In genomic region chr2:83729339-83729738, GRCm38 (mm10) we compare ENCODE assay signal across 7 mouse cellular contexts. TPM values are rescaled to one million over a fixed set of nuclear protein-coding genes. Genes with fewer than 3 reads are reported as not detected.
DNase-seq lines count a peak whose midpoint lies in the region; ATAC-seq and TF ChIP-seq lines count a peak whose summit lies in the region.

No protein-coding gene starts in this region.

- H3K27me3 ChIP-seq in liver, embryonic 11.5 days (replicated peaks; ENCODE audit: control insufficient read depth, insufficient read depth, low read length), result no peaks in the 10 kb centered on the region
- peaks cover 11% of the 10 kb centered on the region for H3K27me3 ChIP-seq in liver, embryonic 12.5 days (replicated peaks)
- H3K27me3 ChIP-seq in heart, embryonic 13.5 days (replicated peaks), result no peaks in the 10 kb centered on the region; the same call in 1 of the 2 replicates
- H3K27me3 ChIP-seq in stomach, embryonic 15.5 days (replicated peaks), result no peaks in the 10 kb centered on the region

- ATAC-seq in liver, embryonic 11.5 days (replicated peaks; ENCODE audit: low FRiP score), result no peak
- ATAC-seq in liver, embryonic 12.5 days, result no peak
- ATAC-seq in heart, embryonic 13.5 days (ENCODE audit: extremely low read depth, insufficient number of reproducible peaks, low FRiP score, low TSS enrichment), result peak; percentile 28; the same call in 1 of the 2 replicates
- ATAC-seq in stomach, embryonic 15.5 days (ENCODE audit: insufficient read depth, low FRiP score, low read depth), result no peak
- ATAC-seq in erythroblast, adult 5-6 weeks (replicated peaks; ENCODE audit: low FRiP score, poor library complexity, severe bottlenecking), result no peak

- H3K9me3 ChIP-seq in liver, embryonic 11.5 days (ENCODE audit: control insufficient read depth, low read length), result no peaks in the 10 kb centered on the region
- H3K9me3 ChIP-seq in liver, embryonic 12.5 days (replicated peaks), result no peaks in the 10 kb centered on the region
- no peaks in the 10 kb centered on the region for H3K9me3 ChIP-seq in heart, embryonic 13.5 days
- no peaks in the 10 kb centered on the region for H3K9me3 ChIP-seq in stomach, embryonic 15.5 days

- peaks cover 3% of the 10 kb centered on the region for H3K4me1 ChIP-seq in liver, embryonic 11.5 days (replicated peaks; ENCODE audit: control insufficient read depth, insufficient read depth, low read length)
- peaks cover 20% of the 10 kb centered on the region for H3K4me1 ChIP-seq in liver, embryonic 12.5 days
- peaks cover 28% of the 10 kb centered on the region for H3K4me1 ChIP-seq in bone marrow macrophage, adult 2 months (ENCODE audit: control insufficient read depth, insufficient read depth, low read length)
- H3K4me1 ChIP-seq in heart, embryonic 13.5 days, result peaks cover 54% of the 10 kb centered on the region
- peaks cover 15% of the 10 kb centered on the region; the same call in 1 of the 2 replicates for H3K4me1 ChIP-seq in stomach, embryonic 15.5 days

- intact Hi-C loops in left cerebral cortex, postnatal 4 days (cut with DNase I), result no loop called here

- no peak overlapping the region for H3K4me2 ChIP-seq in liver, embryonic 11.5 days
- no peak overlapping the region for H3K4me2 ChIP-seq in liver, embryonic 12.5 days
- H3K4me2 ChIP-seq in heart, embryonic 13.5 days, result peak overlapping the region; percentile 32
- 0 out of 2 replicates have a peak overlapping the region, but pooled peaks have one; percentile 5 for H3K4me2 ChIP-seq in stomach, embryonic 15.5 days

- no peak overlapping the region for H3K4me3 ChIP-seq in liver, embryonic 11.5 days (ENCODE audit: low read depth, low read length)
- H3K4me3 ChIP-seq in liver, embryonic 12.5 days, result no peak overlapping the region
- peak overlapping the region; percentile 44 for H3K4me3 ChIP-seq in bone marrow macrophage, adult 2 months (ENCODE audit: insufficient read depth, low read length)
- H3K4me3 ChIP-seq in heart, embryonic 13.5 days, result no peak overlapping the region
- H3K4me3 ChIP-seq in stomach, embryonic 15.5 days (replicated peaks), result no peak overlapping the region

- 69% methylated on average over 5 of the region's 5 CpGs for WGBS in liver, embryonic 11.5 days
- 60% methylated on average over 5 of the region's 5 CpGs for WGBS in liver, embryonic 12.5 days (ENCODE audit: insufficient replicate concordance)
- 35% methylated on average over 5 of the region's 5 CpGs for WGBS in heart, embryonic 13.5 days
- 49% methylated on average over 5 of the region's 5 CpGs for WGBS in stomach, embryonic 15.5 days

- no peaks in the 10 kb centered on the region for H3K36me3 ChIP-seq in liver, embryonic 11.5 days (ENCODE audit: control insufficient read depth, insufficient read depth, low read length)
- H3K36me3 ChIP-seq in liver, embryonic 12.5 days, result peaks cover 5% of the 10 kb centered on the region; the same call in 1 of the 2 replicates
- peaks cover 5% of the 10 kb centered on the region for H3K36me3 ChIP-seq in heart, embryonic 13.5 days
- H3K36me3 ChIP-seq in stomach, embryonic 15.5 days, result peaks cover 4% of the 10 kb centered on the region; the same call in 1 of the 2 replicates

- DNase-seq in liver, embryonic 11.5 days (ENCODE audit: low spot score), result peak; percentile 17
- DNase-seq in left cerebral cortex, postnatal 4 days, result peak; percentile 50

- TF ChIP-seq POLR2A in bone marrow macrophage, adult 2 months (IDR thresholded peaks at IDR 0.05; ENCODE audit: borderline replicate concordance, low read depth, low read length), result no peak

- no peak overlapping the region for H3K27ac ChIP-seq in liver, embryonic 11.5 days (ENCODE audit: low read depth, low read length)
- H3K27ac ChIP-seq in liver, embryonic 12.5 days, result no peak overlapping the region
- peak overlapping the region; percentile 62 for H3K27ac ChIP-seq in bone marrow macrophage, adult 2 months (ENCODE audit: insufficient read depth, low read depth, low read length)
- H3K27ac ChIP-seq in heart, embryonic 13.5 days (replicated peaks), result peak overlapping the region; percentile 59
- H3K27ac ChIP-seq in stomach, embryonic 15.5 days, result no peak overlapping the region

- no peak for TF ChIP-seq CTCF in bone marrow macrophage, adult 2 months (IDR thresholded peaks at IDR 0.05; ENCODE audit: low read depth, low read length)

- H3K9ac ChIP-seq in liver, embryonic 11.5 days (ENCODE audit: low read depth, low read length), result no peak overlapping the region
- H3K9ac ChIP-seq in liver, embryonic 12.5 days, result no peak overlapping the region
- peak overlapping the region; percentile 13; the same call in 1 of the 2 replicates for H3K9ac ChIP-seq in heart, embryonic 13.5 days
- H3K9ac ChIP-seq in stomach, embryonic 15.5 days, result no peak overlapping the region

RNA-seq across cellular contexts. Expression of gene Itgav, which starts 5.1 kb away (rescaled TPM):
- 34.3 and 38.3 TPM in 2 replicates for polyA plus RNA-seq in liver, embryonic 11.5 days (2014; fragmentation: Nextera tagmentation; extraction: Ambion mirVana)
- polyA plus RNA-seq in liver, embryonic 12.5 days (2016; fragmentation: Nextera tagmentation; extraction: Ambion mirVana), result 22.7 and 24.5 TPM in 2 replicates
- polyA plus RNA-seq in bone marrow macrophage, adult 2 months (2012; ENCODE audit: insufficient read depth, insufficient read length, missing spikeins), result 93.4 and 93.5 TPM in 2 replicates
- 48.8 and 50.4 TPM in 2 replicates for polyA plus RNA-seq in heart, embryonic 13.5 days (2015; fragmentation: Nextera tagmentation; extraction: Ambion mirVana)
- total RNA-seq in left cerebral cortex, postnatal 4 days (2021), result 10 to 100 TPM; 29.7 to 30.6 TPM
- 76.4 and 83.1 TPM in 2 replicates for polyA plus RNA-seq in stomach, embryonic 15.5 days (2015; fragmentation: Nextera tagmentation; extraction: Ambion mirVana)
- 5.6 and 14.0 TPM in 2 replicates for total RNA-seq in erythroblast, adult 5-6 weeks (2015; ENCODE audit: low replicate concordance)
- 3.5 and 5.3 TPM in 2 replicates for total RNA-seq in erythroblast, adult 5-6 weeks (2017; ENCODE audit: low replicate concordance)

Comparison
In these comparisons a context has a peak if more than half of its experiments do, and no peak if none do; other contexts are left out.
1. H3K27ac ChIP-seq: peak in bone marrow macrophage, adult 2 months (single experiment) and heart, embryonic 13.5 days (single experiment); none in liver, embryonic 11.5 days (single experiment), liver, embryonic 12.5 days (single experiment) and stomach, embryonic 15.5 days (single experiment).
2. H3K4me2 ChIP-seq: peak in heart, embryonic 13.5 days (single experiment) and stomach, embryonic 15.5 days (single experiment); none in liver, embryonic 11.5 days (single experiment) and liver, embryonic 12.5 days (single experiment).